Mouse (Mus musculus): ENCODE data around the gene Rassf3. TPM values are rescaled to one million over a fixed set of nuclear protein-coding genes. Genes with fewer than 3 reads are reported as not detected.
A peak's percentile ranks its signal among the peaks of the same experiment; 100 is the strongest.

Gene Rassf3
- polyA plus RNA-seq, 1 experiment = 15.5 TPM

DNA sequence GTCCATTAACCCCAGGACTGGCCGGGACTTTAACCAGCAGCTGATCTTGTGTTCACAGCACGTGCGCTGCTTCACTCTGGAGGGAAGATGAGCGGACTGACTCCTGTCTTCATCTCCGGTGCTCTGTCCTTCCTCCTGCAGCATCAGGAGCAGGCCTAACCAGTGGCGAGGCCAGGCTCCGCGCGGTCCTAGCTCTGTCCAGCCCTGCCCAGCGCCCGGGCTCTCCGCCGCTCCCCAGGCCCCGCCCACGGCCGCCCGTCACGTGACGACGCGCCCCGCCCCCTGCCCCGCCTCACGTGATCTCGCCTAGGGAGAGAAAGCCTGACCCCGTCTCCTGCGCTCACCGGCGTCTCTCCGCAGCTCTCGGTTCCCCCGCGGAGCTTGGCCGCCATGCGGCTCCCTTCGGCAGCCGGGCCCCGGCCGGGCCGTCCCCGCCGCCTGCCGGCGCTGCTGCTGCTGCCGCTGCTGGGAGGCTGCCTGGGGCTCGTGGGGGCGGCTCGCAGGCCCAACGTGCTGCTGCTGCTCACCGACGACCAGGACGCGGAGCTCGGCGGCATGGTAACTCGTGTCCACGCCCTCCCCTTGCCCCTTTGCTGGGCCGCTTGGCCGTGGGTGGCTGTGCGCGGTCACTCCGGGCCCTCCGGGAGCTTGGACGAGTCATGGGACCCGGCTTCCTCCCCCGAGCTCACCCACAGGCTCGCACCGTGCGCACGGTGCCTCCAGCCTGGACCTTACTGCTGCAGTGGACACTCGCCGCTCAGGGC lies 111.2 kb downstream of the Rassf3 start, which contains the start of gene Gns:
Gene Gns (plus strand): TSS at position 290 of the 764 bp plus-strand sequence.
- DNase-seq = peak; percentile 65
- TF ChIP-seq POLR2A (IDR thresholded peaks at IDR 0.05; ENCODE audit: control insufficient read depth, extremely low read depth, insufficient read depth, low read length, poor library complexity) (0 out of 2 replicates have a peak, but pooled peaks have one; percentile 21), CTCF (IDR thresholded peaks at IDR 0.05; ENCODE audit: borderline replicate concordance, control insufficient read depth, extremely low read depth, insufficient read depth, low read length, poor library complexity) (peak; percentile 31; the same call in 1 of the 2 replicates)
- no peaks in the 10 kb centered on the region for H3K36me3 ChIP-seq (ENCODE audit: control insufficient read depth, insufficient read depth, low read length)
- H3K27me3 ChIP-seq (ENCODE audit: control insufficient read depth, insufficient read depth, low read length) = no peaks in the 10 kb centered on the region
- peak within 1 kb of the TSS; percentile 77 for H3K4me3 ChIP-seq (ENCODE audit: control insufficient read depth, insufficient read depth, low read length)
- no peak within 1 kb of the TSS for H3K27ac ChIP-seq (ENCODE audit: control insufficient read depth, insufficient read depth, low read length)
- H3K4me1 ChIP-seq (replicated peaks; ENCODE audit: control insufficient read depth, insufficient read depth, low read length) = peaks cover 12% of the 10 kb centered on the region
- WGBS = under 1% methylated on average over 72 of the region's 72 CpGs

DNA sequence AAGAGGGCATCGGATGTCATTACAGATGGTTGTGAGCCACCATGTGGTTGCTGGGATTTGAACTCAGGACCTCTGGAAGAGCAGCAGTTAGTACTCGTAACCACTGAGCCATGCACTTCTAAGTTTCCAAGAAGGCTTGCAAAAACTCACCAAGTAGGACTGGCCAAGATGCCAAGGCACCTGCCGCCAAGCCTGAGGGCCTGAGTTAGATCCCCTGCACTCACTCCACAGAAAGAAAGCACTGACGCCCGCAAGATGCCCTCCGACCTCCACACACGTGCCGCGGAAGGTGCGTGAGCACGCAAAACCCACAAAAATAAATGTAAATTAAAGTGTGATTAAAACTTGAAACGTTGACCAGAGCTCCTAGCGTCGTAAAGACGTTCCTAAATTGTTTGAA lies 111.8 kb downstream of the Rassf3 start:
- peak overlapping the region; percentile 77 for H3K4me3 ChIP-seq (ENCODE audit: control insufficient read depth, insufficient read depth, low read length)
- H3K27me3 ChIP-seq (ENCODE audit: control insufficient read depth, insufficient read depth, low read length) = no peaks in the 10 kb centered on the region
- H3K27ac ChIP-seq (ENCODE audit: control insufficient read depth, insufficient read depth, low read length) = no peak overlapping the region
- H3K4me1 ChIP-seq (replicated peaks; ENCODE audit: control insufficient read depth, insufficient read depth, low read length) = peaks cover 12% of the 10 kb centered on the region
- whole genome bisulfite sequencing = 16% methylated on average over 15 of the region's 15 CpGs
- no peak for TF ChIP-seq POLR2A (IDR thresholded peaks at IDR 0.05; ENCODE audit: control insufficient read depth, extremely low read depth, insufficient read depth, low read length, poor library complexity)
- TF ChIP-seq CTCF (IDR thresholded peaks at IDR 0.05; ENCODE audit: borderline replicate concordance, control insufficient read depth, extremely low read depth, insufficient read depth, low read length, poor library complexity) = no peak
- H3K36me3 ChIP-seq (ENCODE audit: control insufficient read depth, insufficient read depth, low read length) = no peaks in the 10 kb centered on the region
- no peak for DNase-seq

DNA sequence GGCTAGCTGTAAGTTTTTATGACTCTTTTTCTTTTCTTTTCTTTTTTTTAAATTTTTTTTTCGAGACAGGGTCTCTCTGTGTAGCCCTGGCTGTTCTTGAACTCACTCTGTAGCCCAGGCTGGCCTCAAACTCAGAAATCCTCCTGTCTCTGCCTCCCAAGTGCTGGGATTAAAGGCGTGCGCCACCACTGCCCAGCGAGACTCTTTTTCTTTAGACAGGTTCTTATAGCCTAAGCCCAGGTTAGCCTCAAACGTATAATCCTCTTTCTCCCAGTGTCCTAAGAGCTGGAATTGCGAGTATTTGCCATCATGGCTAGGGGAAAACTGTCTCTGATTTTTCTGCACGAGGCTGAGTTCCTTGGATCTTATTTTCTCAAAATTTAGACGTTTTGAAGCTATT lies 112.9 kb downstream of the Rassf3 start:
- H3K4me3 ChIP-seq (ENCODE audit: control insufficient read depth, insufficient read depth, low read length) = no peak overlapping the region
- DNase-seq = no peak
- H3K27me3 ChIP-seq (ENCODE audit: control insufficient read depth, insufficient read depth, low read length) = no peaks in the 10 kb centered on the region
- WGBS = 90% methylated on average over 8 of the region's 8 CpGs
- H3K36me3 ChIP-seq (ENCODE audit: control insufficient read depth, insufficient read depth, low read length) = no peaks in the 10 kb centered on the region
- H3K27ac ChIP-seq (ENCODE audit: control insufficient read depth, insufficient read depth, low read length) = no peak overlapping the region
- TF ChIP-seq POLR2A (IDR thresholded peaks at IDR 0.05; ENCODE audit: control insufficient read depth, extremely low read depth, insufficient read depth, low read length, poor library complexity) = no peak
- H3K4me1 ChIP-seq (replicated peaks; ENCODE audit: control insufficient read depth, insufficient read depth, low read length) = peaks cover 12% of the 10 kb centered on the region

DNA sequence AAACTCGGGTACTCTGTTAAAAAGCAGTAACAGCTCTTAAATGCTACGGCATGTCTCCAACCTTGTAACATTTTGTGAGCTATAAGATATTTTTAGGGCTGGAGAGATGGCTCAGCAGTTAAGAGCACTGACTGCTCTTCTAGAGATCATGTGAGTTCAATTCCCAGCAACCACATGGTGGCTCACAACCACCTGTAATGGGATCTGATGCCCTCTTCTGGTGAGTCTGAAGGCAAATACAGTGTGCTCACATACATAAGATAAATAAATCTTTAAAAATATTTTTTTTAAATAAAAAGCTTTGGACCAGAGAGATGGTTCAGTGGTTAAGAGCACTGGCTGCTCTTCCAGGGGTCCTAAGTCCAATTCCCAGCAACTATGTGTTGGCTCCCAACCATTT lies 115.8 kb downstream of the Rassf3 start:
- Histone ChIP-seq H3K4me3 (ENCODE audit: control insufficient read depth, insufficient read depth, low read length) (no peak overlapping the region), H3K36me3 (ENCODE audit: control insufficient read depth, insufficient read depth, low read length) (no peaks in the 10 kb centered on the region), H3K4me1 (replicated peaks; ENCODE audit: control insufficient read depth, insufficient read depth, low read length) (peaks cover 5% of the 10 kb centered on the region), H3K27me3 (ENCODE audit: control insufficient read depth, insufficient read depth, low read length) (no peaks in the 10 kb centered on the region), H3K27ac (ENCODE audit: control insufficient read depth, insufficient read depth, low read length) (no peak overlapping the region)
- 96% methylated on average over 2 of the region's 2 CpGs for WGBS
- TF ChIP-seq POLR2A (IDR thresholded peaks at IDR 0.05; ENCODE audit: control insufficient read depth, extremely low read depth, insufficient read depth, low read length, poor library complexity) = no peak
- TF ChIP-seq CTCF (IDR thresholded peaks at IDR 0.05; ENCODE audit: borderline replicate concordance, control insufficient read depth, extremely low read depth, insufficient read depth, low read length, poor library complexity) = no peak
- DNase-seq = no peak

Other genes with a start within 250 kb of the Rassf3 start
- gene Tbc1d30, start 125.1 kb downstream of the Rassf3 start, polyA plus RNA-seq (2012; rRNA removed) = 0.51 and 0.68 TPM in 2 replicates
- 72.1 and 123 TPM in 2 replicates for gene Gns, start 111.3 kb downstream of the Rassf3 start, polyA plus RNA-seq (2012; rRNA removed)
- 16.4 and 19.6 TPM in 2 replicates for gene Tbk1, start 110.4 kb upstream of the Rassf3 start, polyA plus RNA-seq (2012; rRNA removed)
- 80.9 and 88.8 TPM in 2 replicates for gene Xpot, start 150.0 kb upstream of the Rassf3 start, polyA plus RNA-seq (2012; rRNA removed)
- gene D930020B18Rik, start 165.2 kb upstream of the Rassf3 start, polyA plus RNA-seq (2012; rRNA removed) = 0.04 and 0.22 TPM in 2 replicates

All from thymus, adult 2 months (tissue).